Mouse (Mus musculus) heart, postnatal 0 days (tissue): ENCODE measurements around the gene Agpat1. TPM values are rescaled to one million over a fixed set of nuclear protein-coding genes. Genes with fewer than 3 reads are reported as not detected.

ENCODE experiments used
- ATAC-seq: fragments of 200-750 bp; cut with Nextera tagmentation; 2 replicates; pipeline ENCODE4 v1.8.0; 2017; ENCODE audit warnings: low read depth, moderate number of reproducible peaks, moderate library complexity; ENCODE audit not compliant: insufficient read depth
- DNase-seq: peaks from one replicate; pipeline ENCODE4 v3.0.0-alpha.2; 2016; ENCODE audit warnings: low spot score
- H3K27ac ChIP-seq: fragments of 300-500 bp; sonication (generic); 2 replicates; pipeline ENCODE4 v1.5.1; 2014; ENCODE audit warnings: low read depth, mild to moderate bottlenecking
- H3K27me3 ChIP-seq: fragments of 300-500 bp; sonication (generic); 2 replicates; pipeline ENCODE4 v1.6.1; 2014; ENCODE audit warnings: low read length, mixed read lengths; ENCODE audit not compliant: control insufficient read depth, insufficient read depth
- H3K36me3 ChIP-seq: fragments of 300-500 bp; sonication (generic); replicated peaks from 2 replicates; pipeline ENCODE4 v1.6.1; 2014; ENCODE audit warnings: low read length, mixed read lengths; ENCODE audit not compliant: control insufficient read depth, insufficient read depth
- H3K4me1 ChIP-seq: fragments of 300-500 bp; sonication (generic); 2 replicates; pipeline ENCODE4 v1.6.1; 2014; ENCODE audit warnings: antibody characterized with exemption; ENCODE audit not compliant: control insufficient read depth, insufficient read depth
- H3K4me2 ChIP-seq: fragments of 300-500 bp; sonication (generic); 2 replicates; pipeline ENCODE4 v1.6.1; 2014; ENCODE audit warnings: low read depth, mild to moderate bottlenecking, low read length, moderate library complexity
- H3K4me3 ChIP-seq: fragments of 300-500 bp; sonication (generic); 2 replicates; pipeline ENCODE4 v1.5.1; 2014; ENCODE audit warnings: low read depth, low read length
- H3K9ac ChIP-seq: fragments of 300-500 bp; sonication (generic); replicated peaks from 2 replicates; pipeline ENCODE4 v1.6.1; 2014; ENCODE audit warnings: low read depth, low read length, mixed read lengths
- H3K9me3 ChIP-seq: fragments of 300-500 bp; sonication (generic); replicated peaks from 2 replicates; pipeline ENCODE4 v1.6.1; 2016; ENCODE audit warnings: low read length; ENCODE audit not compliant: control insufficient read depth
- CTCF ChIP-seq: IDR thresholded peaks from 2 replicates; pipeline ENCODE4 v1.5.1; 2016; ENCODE audit warnings: antibody characterized with exemption, control low read depth, low read depth
- EP300 ChIP-seq: IDR thresholded peaks from 2 replicates; pipeline ENCODE4 v1.6.1; 2016; ENCODE audit warnings: antibody characterized with exemption, low read depth
- WGBS: fragments of 180-500 bp; shearing (Covaris S2); extraction: QIAGEN DNeasy Blood & Tissue Kit; methylation state at CpG from one replicate; pipeline ENCODE4 v1.1.7; 2014; 5-methylcytosine and 5-hydroxymethylcytosine counted together
- polyA plus RNA-seq: library from polyadenylated mRNA; unstranded; fragments of >200 nt; fragmentation: Nextera tagmentation; extraction: Ambion mirVana; gene quantifications from 2 replicates; pipeline ENCODE4 v1.2.1, GENCODE M21; 2015
- total RNA-seq: library from RNA; depleted of rRNA; stranded (reverse); fragments of >200 nt; gene quantifications from 2 replicates; pipeline ENCODE4 v1.2.3, GENCODE M21; 2014; ENCODE audit warnings: low replicate concordance

Agpat1 gene
- total and polyA plus RNA-seq, 2 experiments from 2014 or later: 39.6 to 112 TPM

DNA sequence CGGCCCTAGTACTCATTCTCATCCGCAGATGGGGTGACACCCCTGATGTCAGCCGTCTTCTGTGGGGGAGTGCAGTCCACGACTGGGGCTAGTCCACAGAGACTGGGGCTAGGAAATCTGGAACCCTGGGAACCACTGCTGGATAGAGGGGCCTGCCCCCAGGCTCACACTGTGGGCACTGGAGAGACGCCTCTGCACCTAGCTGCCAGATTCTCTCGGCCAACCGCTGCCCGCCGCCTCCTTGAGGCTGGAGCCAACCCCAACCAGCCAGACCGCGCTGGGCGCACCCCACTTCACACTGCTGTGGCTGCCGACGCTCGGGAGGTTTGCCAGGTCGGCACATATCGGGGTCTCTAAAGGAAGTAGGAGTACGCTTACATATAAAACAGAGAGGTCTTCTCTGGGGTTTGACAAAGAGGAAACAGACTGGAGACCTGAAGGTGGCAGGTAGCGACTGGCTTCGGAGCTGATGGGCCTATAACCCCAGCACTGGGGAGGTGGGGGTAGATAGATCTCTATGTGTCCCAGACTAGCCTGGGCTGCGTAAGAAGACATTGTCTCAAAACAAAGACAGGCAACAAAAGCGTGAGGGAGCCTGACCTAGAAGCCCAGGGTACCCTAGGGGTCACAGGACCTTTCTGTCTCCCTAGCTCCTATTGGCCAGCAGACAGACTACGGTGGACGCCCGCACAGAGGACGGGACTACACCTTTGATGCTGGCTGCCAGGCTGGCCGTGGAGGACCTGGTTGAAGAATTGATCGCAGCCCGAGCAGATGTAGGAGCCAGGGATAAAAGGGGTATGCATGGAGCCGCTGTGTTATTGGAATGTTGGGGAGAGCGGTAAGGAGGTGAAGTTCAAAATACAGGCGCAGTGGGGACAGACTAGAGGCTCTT, 17.9 kb upstream of the Agpat1 start:
- H3K4me3 ChIP-seq: peak overlapping the region; percentile 63
- peak overlapping the region; percentile 88 for H3K27ac ChIP-seq
- no peak for TF ChIP-seq CTCF
- TF ChIP-seq EP300: no peak
- ATAC-seq: no peak
- no peaks in the 10 kb centered on the region for H3K27me3 ChIP-seq
- no peaks in the 10 kb centered on the region for H3K36me3 ChIP-seq
- H3K9ac ChIP-seq: no peak overlapping the region
- no peaks in the 10 kb centered on the region for H3K9me3 ChIP-seq
- H3K4me2 ChIP-seq: peak overlapping the region; percentile 79
- peaks cover 20% of the 10 kb centered on the region for H3K4me1 ChIP-seq
- DNase-seq: no peak
- 32% methylated on average over 32 of the region's 32 CpGs for WGBS

DNA sequence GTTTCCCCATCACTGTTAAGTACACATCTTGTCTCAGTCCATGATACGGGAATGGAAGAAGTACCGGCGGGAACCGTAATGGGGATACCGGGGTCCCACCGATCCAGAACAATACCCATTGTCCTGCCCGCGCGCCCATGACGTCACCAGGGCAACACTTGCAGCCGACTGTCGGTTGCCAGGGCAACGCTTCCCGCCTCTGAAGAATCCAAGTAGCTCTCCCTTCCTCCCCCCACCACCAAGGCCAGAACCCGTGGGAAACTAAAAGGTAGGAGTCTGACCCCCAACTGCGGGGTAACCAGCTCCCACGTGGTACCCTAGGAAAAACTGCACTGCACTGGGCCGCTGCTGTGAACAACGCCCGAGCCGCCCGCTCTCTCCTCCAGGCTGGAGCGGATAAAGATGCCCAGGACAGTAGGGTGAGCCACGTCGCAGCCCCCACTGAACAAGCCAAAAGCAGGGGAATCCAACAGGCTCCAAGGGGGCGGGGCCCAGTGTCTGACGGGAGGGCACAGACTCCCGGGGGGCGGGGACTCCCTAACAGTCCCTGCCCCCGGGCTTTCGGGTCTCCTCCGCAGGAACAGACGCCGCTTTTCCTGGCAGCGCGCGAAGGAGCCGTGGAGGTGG, 17.2 kb upstream of the Agpat1 start:
- H3K4me3 ChIP-seq: peak overlapping the region; percentile 63
- H3K4me2 ChIP-seq: peak overlapping the region; percentile 79
- ATAC-seq (peak; percentile 73), DNase-seq (peak; percentile 81)
- no peaks in the 10 kb centered on the region for H3K36me3 ChIP-seq
- H3K9ac ChIP-seq: peak overlapping the region; percentile 83
- H3K9me3 ChIP-seq: no peaks in the 10 kb centered on the region
- peaks cover 25% of the 10 kb centered on the region for H3K4me1 ChIP-seq
- H3K27me3 ChIP-seq: no peaks in the 10 kb centered on the region
- under 1% methylated on average over 36 of the region's 38 CpGs for WGBS
- peak overlapping the region; percentile 88 for H3K27ac ChIP-seq
- TF ChIP-seq EP300 (no peak), CTCF (no peak)

DNA sequence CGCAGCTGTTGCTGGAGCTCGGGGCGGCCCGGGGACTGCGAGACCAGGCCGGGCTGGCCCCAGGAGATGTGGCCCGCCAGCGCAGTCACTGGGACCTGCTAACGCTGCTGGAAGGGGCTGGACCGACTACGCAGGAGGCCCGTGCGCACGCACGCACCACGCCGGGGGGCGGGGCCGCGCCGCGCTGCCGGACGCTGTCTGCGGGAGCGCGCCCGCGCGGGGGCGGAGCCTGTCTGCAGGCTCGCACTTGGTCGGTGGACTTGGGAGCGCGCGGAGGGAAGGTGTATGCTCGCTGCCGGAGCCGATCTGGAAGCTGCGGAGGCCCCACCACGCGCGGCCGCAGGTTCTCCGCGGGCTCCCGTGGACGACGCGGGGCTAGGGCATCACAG, 16.6 kb upstream of the Agpat1 start:
- under 1% methylated on average over 50 of the region's 50 CpGs for WGBS
- DNase-seq: peak; percentile 85
- Histone ChIP-seq H3K9ac (peak overlapping the region; percentile 83), H3K4me2 (peak overlapping the region; percentile 79), H3K4me1 (peaks cover 25% of the 10 kb centered on the region), H3K27ac (peak overlapping the region; percentile 88), H3K9me3 (no peaks in the 10 kb centered on the region), H3K4me3 (peak overlapping the region; percentile 63), H3K36me3 (no peaks in the 10 kb centered on the region), H3K27me3 (no peaks in the 10 kb centered on the region)
- peak; percentile 86 for ATAC-seq
- TF ChIP-seq EP300: no peak
- TF ChIP-seq CTCF: no peak

DNA sequence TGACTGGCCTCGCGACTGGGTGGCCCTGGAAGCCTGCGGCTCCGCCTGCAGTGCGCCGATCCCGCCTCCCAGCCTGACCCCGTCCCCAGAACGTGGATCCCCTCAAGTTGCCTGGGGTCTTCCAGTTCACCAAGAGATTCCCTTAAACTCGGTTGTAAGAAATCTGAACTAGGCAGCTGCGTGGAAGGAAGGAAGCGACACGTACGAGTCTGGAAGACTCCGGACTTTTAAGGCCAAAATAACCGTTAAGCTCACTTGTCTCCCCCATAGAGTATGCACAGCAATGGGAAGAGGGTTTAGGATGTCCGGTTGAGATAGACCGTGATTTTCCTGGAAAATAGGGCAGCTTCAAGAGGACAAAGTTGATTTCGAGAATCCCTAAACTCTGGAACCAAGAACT, 16.2 kb upstream of the Agpat1 start:
- Histone ChIP-seq H3K4me2 (peak overlapping the region; percentile 79), H3K27ac (peak overlapping the region; percentile 88), H3K9ac (peak overlapping the region; percentile 83), H3K9me3 (no peaks in the 10 kb centered on the region), H3K4me1 (peaks cover 25% of the 10 kb centered on the region), H3K27me3 (no peaks in the 10 kb centered on the region), H3K4me3 (peak overlapping the region; percentile 63), H3K36me3 (no peaks in the 10 kb centered on the region)
- TF ChIP-seq EP300 (0 out of 2 replicates have a peak, but pooled peaks have one; percentile 35), CTCF (no peak)
- under 1% methylated on average over 19 of the region's 19 CpGs for WGBS
- no peak for DNase-seq
- ATAC-seq: no peak

DNA sequence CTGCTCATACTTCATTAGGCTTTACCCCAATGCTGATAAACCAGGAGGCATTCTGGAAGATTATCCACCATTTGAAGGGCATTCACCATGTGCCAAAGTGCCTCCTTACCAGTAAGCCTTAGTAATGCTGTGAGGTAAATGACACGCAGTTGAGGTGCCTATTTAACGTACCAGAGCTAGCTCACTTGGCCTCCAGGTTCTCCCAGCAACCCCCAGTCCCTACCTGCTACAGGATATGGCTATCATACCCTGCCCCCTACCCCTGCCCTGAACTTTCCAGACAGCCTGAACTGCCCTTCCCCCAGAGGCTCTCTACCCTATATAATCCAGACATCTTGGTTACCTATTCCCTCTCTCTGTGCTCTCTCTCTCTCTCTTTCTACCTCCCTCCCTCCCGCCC, 15.3 kb upstream of the Agpat1 start:
- Histone ChIP-seq H3K27me3 (no peaks in the 10 kb centered on the region), H3K4me3 (no peak overlapping the region), H3K4me2 (peak overlapping the region; percentile 79; the same call in 1 of the 2 replicates), H3K4me1 (peaks cover 28% of the 10 kb centered on the region), H3K36me3 (no peaks in the 10 kb centered on the region), H3K9ac (no peak overlapping the region), H3K27ac (peak overlapping the region; percentile 93; the same call in 1 of the 2 replicates), H3K9me3 (no peaks in the 10 kb centered on the region)
- ATAC-seq (no peak), DNase-seq (no peak)
- WGBS: 70% methylated on average over 3 of the region's 3 CpGs
- TF ChIP-seq CTCF (no peak), EP300 (no peak)
